Mouse (Mus musculus): ENCODE measurements around the gene Ralgps1. TPM values are rescaled to one million over a fixed set of nuclear protein-coding genes. Genes with fewer than 3 reads are reported as not detected.

Gene Ralgps1
- polyA plus RNA-seq, 1 experiment from 2014 or later = 1.8 TPM

DNA sequence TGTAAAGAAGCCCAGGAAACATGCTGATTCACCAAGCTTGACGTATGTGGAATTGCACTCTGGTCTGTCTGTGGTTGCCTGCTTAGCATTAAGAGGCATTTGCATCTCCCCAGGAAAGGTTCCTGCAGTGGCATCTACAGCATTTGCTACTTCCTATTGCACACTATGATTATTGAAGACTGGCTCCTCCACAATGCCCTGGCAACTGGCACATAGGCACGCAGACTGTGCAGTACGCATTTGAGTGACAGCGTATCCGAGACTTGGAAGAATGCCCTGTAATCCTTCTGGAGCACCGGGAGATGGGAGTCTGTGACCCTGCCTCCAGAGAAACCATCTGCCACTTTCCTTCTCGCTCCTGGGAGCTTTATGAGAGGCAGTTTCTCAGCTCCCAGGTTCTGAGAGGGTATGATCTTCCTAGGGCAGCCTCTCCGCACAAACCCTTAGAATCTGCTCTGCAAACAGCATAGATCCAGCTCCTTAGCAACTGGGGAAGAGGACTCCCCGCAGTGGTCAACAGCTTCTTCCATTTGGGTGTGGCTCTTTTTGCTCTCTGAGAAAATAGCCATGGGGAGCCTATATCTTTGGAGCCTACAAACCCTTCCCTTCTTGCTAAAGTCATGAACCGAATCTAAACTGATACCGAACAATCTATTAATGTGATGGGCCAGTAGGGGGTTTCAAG is 22.8 kb upstream of the Ralgps1 start:
- 58% methylated on average over 11 of the region's 11 CpGs for WGBS
- TF ChIP-seq CTCF (IDR thresholded peaks at IDR 0.05) = no peak
- TF ChIP-seq EP300 (IDR thresholded peaks at IDR 0.05) = no peak
- no peak overlapping the region for H3K9ac ChIP-seq (replicated peaks; ENCODE audit: low read depth)

DNA sequence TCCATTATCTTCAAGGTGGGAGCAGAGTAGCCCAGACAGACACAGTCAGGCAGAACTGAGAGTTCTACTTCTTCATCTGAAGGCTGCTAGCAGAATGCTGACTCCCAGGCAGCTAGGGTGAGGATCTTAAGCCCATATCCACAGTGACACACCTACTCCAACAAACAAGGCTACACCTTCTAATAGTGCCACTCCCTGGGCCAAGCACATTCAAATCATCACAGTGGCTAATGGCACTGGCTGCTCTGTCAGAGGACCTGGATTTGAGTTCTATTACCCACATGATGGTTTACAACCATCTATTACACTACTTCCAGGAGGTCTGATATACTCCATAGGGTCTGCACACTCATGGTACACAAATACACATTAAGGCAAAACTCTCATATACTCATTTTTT is 21.7 kb upstream of the Ralgps1 start:
- H3K36me3 ChIP-seq (ENCODE audit: insufficient read depth, low read length) = no peaks in the 10 kb centered on the region
- TF ChIP-seq EP300 (IDR thresholded peaks at IDR 0.05) (no peak), CTCF (IDR thresholded peaks at IDR 0.05) (no peak)
- no peak overlapping the region for H3K27ac ChIP-seq (ENCODE audit: low read length)
- H3K4me2 ChIP-seq (replicated peaks; ENCODE audit: low read depth, low read length) = no peak overlapping the region
- no peak overlapping the region for H3K4me3 ChIP-seq (ENCODE audit: low read depth, low read length)
- no peak for ATAC-seq
- H3K9ac ChIP-seq (replicated peaks; ENCODE audit: low read depth) = no peak overlapping the region
- no peaks in the 10 kb centered on the region for H3K27me3 ChIP-seq (replicated peaks; ENCODE audit: insufficient read depth, low read length)
- H3K4me1 ChIP-seq (ENCODE audit: insufficient read depth, low read depth, low read length) = no peaks in the 10 kb centered on the region
- no peaks in the 10 kb centered on the region for H3K9me3 ChIP-seq (ENCODE audit: low read length)
- DNase-seq (ENCODE audit: low spot score) = no peak

More for the DNA sequence above, 22.8 kb upstream of the Ralgps1 start:
- Histone ChIP-seq H3K27ac (ENCODE audit: low read length) (no peak overlapping the region), H3K4me1 (ENCODE audit: insufficient read depth, low read depth, low read length) (no peaks in the 10 kb centered on the region), H3K9me3 (ENCODE audit: low read length) (no peaks in the 10 kb centered on the region), H3K27me3 (replicated peaks; ENCODE audit: insufficient read depth, low read length) (no peaks in the 10 kb centered on the region), H3K4me2 (replicated peaks; ENCODE audit: low read depth, low read length) (no peak overlapping the region), H3K4me3 (ENCODE audit: low read depth, low read length) (no peak overlapping the region), H3K36me3 (ENCODE audit: insufficient read depth, low read length) (no peaks in the 10 kb centered on the region)
- ATAC-seq (no peak), DNase-seq (ENCODE audit: low spot score) (no peak)

- H3K36me3 ChIP-seq (ENCODE audit: insufficient read depth, low read length) = no peaks in the 10 kb centered on the region
- H3K4me1 ChIP-seq (ENCODE audit: insufficient read depth, low read depth, low read length) = peaks cover 4% of the 10 kb centered on the region; the same call in 1 of the 2 replicates
- no peak overlapping the region for H3K27ac ChIP-seq (ENCODE audit: low read length)
- WGBS = 32% methylated on average over 18 of the region's 18 CpGs
- H3K9ac ChIP-seq (replicated peaks; ENCODE audit: low read depth) = no peak overlapping the region
- TF ChIP-seq EP300 (IDR thresholded peaks at IDR 0.05) (no peak), CTCF (IDR thresholded peaks at IDR 0.05) (no peak)
- peak overlapping the region; percentile 66 for H3K4me2 ChIP-seq (replicated peaks; ENCODE audit: low read depth, low read length)
- H3K4me3 ChIP-seq (ENCODE audit: low read depth, low read length) = peak overlapping the region; percentile 53; the same call in 1 of the 2 replicates
- no peaks in the 10 kb centered on the region for H3K9me3 ChIP-seq (ENCODE audit: low read length)
- ATAC-seq = no peak
- no peaks in the 10 kb centered on the region for H3K27me3 ChIP-seq (replicated peaks; ENCODE audit: insufficient read depth, low read length)
- DNase-seq (ENCODE audit: low spot score) = no peak
Measured at GRCm38 (mm10) chr2:33371648-33372408, 542 bp upstream of the Ralgps1 start.

- WGBS = 13% methylated on average over 13 of the region's 15 CpGs
- no peak overlapping the region for H3K9ac ChIP-seq (replicated peaks; ENCODE audit: low read depth)
- H3K36me3 ChIP-seq (ENCODE audit: insufficient read depth, low read length) = no peaks in the 10 kb centered on the region
- H3K9me3 ChIP-seq (ENCODE audit: low read length) = no peaks in the 10 kb centered on the region
- peak overlapping the region; percentile 53 for H3K4me3 ChIP-seq (ENCODE audit: low read depth, low read length)
- no peak for DNase-seq (ENCODE audit: low spot score)
- H3K27ac ChIP-seq (ENCODE audit: low read length) = 0 out of 2 replicates have a peak overlapping the region, but pooled peaks have one; percentile 14
- ATAC-seq = no peak
- H3K27me3 ChIP-seq (replicated peaks; ENCODE audit: insufficient read depth, low read length) = no peaks in the 10 kb centered on the region
- H3K4me1 ChIP-seq (ENCODE audit: insufficient read depth, low read depth, low read length) = peaks cover 4% of the 10 kb centered on the region; the same call in 1 of the 2 replicates
- peak overlapping the region; percentile 66 for H3K4me2 ChIP-seq (replicated peaks; ENCODE audit: low read depth, low read length)
- no peak for TF ChIP-seq CTCF (IDR thresholded peaks at IDR 0.05)
Measured at GRCm38 (mm10) chr2:33370276-33370776, 960 bp downstream of the Ralgps1 start.

GRCm38 (mm10) chr2:33369453-33369852 is 1.8 kb downstream of the Ralgps1 start:
- no peaks in the 10 kb centered on the region for H3K9me3 ChIP-seq (ENCODE audit: low read length)
- H3K27me3 ChIP-seq (replicated peaks; ENCODE audit: insufficient read depth, low read length) = no peaks in the 10 kb centered on the region
- no peak overlapping the region for H3K4me3 ChIP-seq (ENCODE audit: low read depth, low read length)
- no peak overlapping the region for H3K4me2 ChIP-seq (replicated peaks; ENCODE audit: low read depth, low read length)
- DNase-seq (ENCODE audit: low spot score) = no peak
- TF ChIP-seq EP300 (IDR thresholded peaks at IDR 0.05) = no peak
- no peak for TF ChIP-seq CTCF (IDR thresholded peaks at IDR 0.05)
- H3K9ac ChIP-seq (replicated peaks; ENCODE audit: low read depth) = no peak overlapping the region
- WGBS = 85% methylated on average over 3 of the region's 3 CpGs
- H3K36me3 ChIP-seq (ENCODE audit: insufficient read depth, low read length) = no peaks in the 10 kb centered on the region
- no peak overlapping the region for H3K27ac ChIP-seq (ENCODE audit: low read length)
- H3K4me1 ChIP-seq (ENCODE audit: insufficient read depth, low read depth, low read length) = peaks cover 4% of the 10 kb centered on the region; the same call in 1 of the 2 replicates
- no peak for ATAC-seq

DNA sequence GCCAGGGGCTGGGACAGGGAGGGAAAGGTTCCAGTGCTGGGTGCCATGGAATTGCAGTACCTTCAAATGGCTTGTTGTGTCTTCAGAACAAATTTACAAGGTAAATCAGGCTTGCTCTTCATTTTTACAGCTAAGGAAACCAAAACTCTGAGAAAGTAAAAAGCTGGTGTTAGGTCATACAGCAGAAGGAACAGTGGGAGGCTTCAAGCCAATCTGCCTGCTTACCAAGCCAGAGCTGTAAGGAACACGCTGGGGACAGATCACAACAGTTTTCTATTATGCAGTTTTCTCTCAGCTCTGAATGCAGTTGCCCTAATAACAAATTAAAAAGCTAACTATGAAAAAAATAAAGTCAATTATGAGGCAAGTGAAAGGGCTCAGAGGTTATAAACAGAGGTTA is 2.8 kb downstream of the Ralgps1 start:
- ATAC-seq (no peak), DNase-seq (ENCODE audit: low spot score) (no peak)
- H3K4me3 ChIP-seq (ENCODE audit: low read depth, low read length) = no peak overlapping the region
- H3K4me1 ChIP-seq (ENCODE audit: insufficient read depth, low read depth, low read length) = peaks cover 4% of the 10 kb centered on the region; the same call in 1 of the 2 replicates
- no peaks in the 10 kb centered on the region for H3K9me3 ChIP-seq (ENCODE audit: low read length)
- H3K9ac ChIP-seq (replicated peaks; ENCODE audit: low read depth) = no peak overlapping the region
- no peak overlapping the region for H3K27ac ChIP-seq (ENCODE audit: low read length)
- 73% methylated on average over 1 of the region's 1 CpGs for WGBS
- no peak overlapping the region for H3K4me2 ChIP-seq (replicated peaks; ENCODE audit: low read depth, low read length)
- H3K27me3 ChIP-seq (replicated peaks; ENCODE audit: insufficient read depth, low read length) = no peaks in the 10 kb centered on the region
- no peaks in the 10 kb centered on the region for H3K36me3 ChIP-seq (ENCODE audit: insufficient read depth, low read length)
- TF ChIP-seq EP300 (IDR thresholded peaks at IDR 0.05) (no peak), CTCF (IDR thresholded peaks at IDR 0.05) (no peak)
